Mouse (Mus musculus): Measurements from ENCODE around the gene Amd1. TPM values are rescaled to one million over a fixed set of nuclear protein-coding genes. Genes with fewer than 3 reads are reported as not detected.
A peak's percentile ranks its signal among the peaks of the same experiment; 100 is the strongest.

Amd1 gene
- 64.6 and 68.3 TPM in 2 replicates for polyA plus RNA-seq (2014; fragmentation: Nextera tagmentation; extraction: Ambion mirVana)

- Histone ChIP-seq H3K27me3 (ENCODE audit: control insufficient read depth, insufficient read depth, low read length) (no peaks in the 10 kb centered on the region), H3K9ac (ENCODE audit: low read depth, low read length) (peak within 1 kb of the TSS; percentile 96), H3K4me3 (ENCODE audit: low read depth, low read length) (peak within 1 kb of the TSS; percentile 100), H3K4me1 (ENCODE audit: control insufficient read depth, insufficient read depth, low read length) (peaks cover 16% of the 10 kb centered on the region; the same call in 1 of the 2 replicates), H3K27ac (ENCODE audit: low read depth, low read length) (peak within 1 kb of the TSS; percentile 98), H3K4me2 (peak within 1 kb of the TSS; percentile 88), H3K36me3 (ENCODE audit: control insufficient read depth, insufficient read depth, low read length) (no peaks in the 10 kb centered on the region), H3K9me3 (replicated peaks; ENCODE audit: control insufficient read depth, low read length) (peaks cover 3% of the 10 kb centered on the region; the same call in 1 of the 2 replicates)
- under 1% methylated on average over 55 of the region's 55 CpGs for WGBS (ENCODE audit: insufficient replicate concordance)
- peak; percentile 94 for ATAC-seq (replicated peaks; ENCODE audit: insufficient number of reproducible peaks, low FRiP score, low TSS enrichment)
Observed at GRCm38 (mm10) chr10:40302140-40302985, at the start of gene Amd1. TSS of gene Amd1 (minus strand) at chr10:40302186.

- H3K27me3 ChIP-seq (ENCODE audit: control insufficient read depth, insufficient read depth, low read length) = no peaks in the 10 kb centered on the region
- ATAC-seq (replicated peaks; ENCODE audit: insufficient number of reproducible peaks, low FRiP score, low TSS enrichment) = no peak
- H3K9ac ChIP-seq (ENCODE audit: low read depth, low read length) = no peak overlapping the region
- no peak overlapping the region for H3K4me3 ChIP-seq (ENCODE audit: low read depth, low read length)
- H3K9me3 ChIP-seq (replicated peaks; ENCODE audit: control insufficient read depth, low read length) = no peaks in the 10 kb centered on the region
- H3K36me3 ChIP-seq (ENCODE audit: control insufficient read depth, insufficient read depth, low read length) = no peaks in the 10 kb centered on the region
- peaks cover 13% of the 10 kb centered on the region for H3K4me1 ChIP-seq (ENCODE audit: control insufficient read depth, insufficient read depth, low read length)
- 78% methylated on average over 4 of the region's 4 CpGs for WGBS (ENCODE audit: insufficient replicate concordance)
- no peak overlapping the region for H3K27ac ChIP-seq (ENCODE audit: low read depth, low read length)
- peak overlapping the region; percentile 88; the same call in 1 of the 2 replicates for H3K4me2 ChIP-seq
Observed at GRCm38 (mm10) chr10:40351156-40351555, 49.2 kb upstream of the Amd1 start.

GRCm38 (mm10) chr10:40350245-40350932 lies 48.4 kb upstream of the Amd1 start:
- H3K27ac ChIP-seq (ENCODE audit: low read depth, low read length) = no peak overlapping the region; the same call in 1 of the 2 replicates
- WGBS (ENCODE audit: insufficient replicate concordance) = 37% methylated on average over 12 of the region's 12 CpGs

GRCm38 (mm10) chr10:40349631-40350177 lies 47.7 kb upstream of the Amd1 start:
- Histone ChIP-seq H3K4me2 (peak overlapping the region; percentile 88), H3K4me1 (ENCODE audit: control insufficient read depth, insufficient read depth, low read length) (peaks cover 13% of the 10 kb centered on the region), H3K27ac (ENCODE audit: low read depth, low read length) (peak overlapping the region; percentile 92), H3K4me3 (ENCODE audit: low read depth, low read length) (peak overlapping the region; percentile 73), H3K27me3 (ENCODE audit: control insufficient read depth, insufficient read depth, low read length) (no peaks in the 10 kb centered on the region), H3K36me3 (ENCODE audit: control insufficient read depth, insufficient read depth, low read length) (no peaks in the 10 kb centered on the region), H3K9me3 (replicated peaks; ENCODE audit: control insufficient read depth, low read length) (no peaks in the 10 kb centered on the region), H3K9ac (ENCODE audit: low read depth, low read length) (peak overlapping the region; percentile 85)
- under 1% methylated on average over 61 of the region's 62 CpGs for WGBS (ENCODE audit: insufficient replicate concordance)
- ATAC-seq (replicated peaks; ENCODE audit: insufficient number of reproducible peaks, low FRiP score, low TSS enrichment) = peak; percentile 43

More at GRCm38 (mm10) chr10:40350245-40350932, 48.4 kb upstream of the Amd1 start:
- H3K9me3 ChIP-seq (replicated peaks; ENCODE audit: control insufficient read depth, low read length) = no peaks in the 10 kb centered on the region
- H3K4me3 ChIP-seq (ENCODE audit: low read depth, low read length) = peak overlapping the region; percentile 73
- no peaks in the 10 kb centered on the region for H3K36me3 ChIP-seq (ENCODE audit: control insufficient read depth, insufficient read depth, low read length)
- no peaks in the 10 kb centered on the region for H3K27me3 ChIP-seq (ENCODE audit: control insufficient read depth, insufficient read depth, low read length)
- H3K9ac ChIP-seq (ENCODE audit: low read depth, low read length) = peak overlapping the region; percentile 85
- no peak for ATAC-seq (replicated peaks; ENCODE audit: insufficient number of reproducible peaks, low FRiP score, low TSS enrichment)
- H3K4me2 ChIP-seq = peak overlapping the region; percentile 88
- H3K4me1 ChIP-seq (ENCODE audit: control insufficient read depth, insufficient read depth, low read length) = peaks cover 13% of the 10 kb centered on the region

- H3K4me2 ChIP-seq = peak overlapping the region; percentile 88
- peak overlapping the region; percentile 85 for H3K9ac ChIP-seq (ENCODE audit: low read depth, low read length)
- ATAC-seq (replicated peaks; ENCODE audit: insufficient number of reproducible peaks, low FRiP score, low TSS enrichment) = peak; percentile 98
- no peaks in the 10 kb centered on the region for H3K9me3 ChIP-seq (replicated peaks; ENCODE audit: control insufficient read depth, low read length)
- peaks cover 13% of the 10 kb centered on the region for H3K4me1 ChIP-seq (ENCODE audit: control insufficient read depth, insufficient read depth, low read length)
- H3K27me3 ChIP-seq (ENCODE audit: control insufficient read depth, insufficient read depth, low read length) = no peaks in the 10 kb centered on the region
- WGBS (ENCODE audit: insufficient replicate concordance) = under 1% methylated on average over 76 of the region's 76 CpGs
- peak overlapping the region; percentile 92 for H3K27ac ChIP-seq (ENCODE audit: low read depth, low read length)
- H3K36me3 ChIP-seq (ENCODE audit: control insufficient read depth, insufficient read depth, low read length) = no peaks in the 10 kb centered on the region
- H3K4me3 ChIP-seq (ENCODE audit: low read depth, low read length) = peak overlapping the region; percentile 73
Observed at GRCm38 (mm10) chr10:40348566-40349536, 46.9 kb upstream of the Amd1 start.

GRCm38 (mm10) chr10:40347461-40347954 lies 45.5 kb upstream of the Amd1 start:
- Histone ChIP-seq H3K4me2 (peak overlapping the region; percentile 79), H3K9me3 (replicated peaks; ENCODE audit: control insufficient read depth, low read length) (no peaks in the 10 kb centered on the region), H3K4me1 (ENCODE audit: control insufficient read depth, insufficient read depth, low read length) (peaks cover 13% of the 10 kb centered on the region), H3K36me3 (ENCODE audit: control insufficient read depth, insufficient read depth, low read length) (no peaks in the 10 kb centered on the region), H3K4me3 (ENCODE audit: low read depth, low read length) (peak overlapping the region; percentile 73), H3K27ac (ENCODE audit: low read depth, low read length) (peak overlapping the region; percentile 92), H3K27me3 (ENCODE audit: control insufficient read depth, insufficient read depth, low read length) (no peaks in the 10 kb centered on the region), H3K9ac (ENCODE audit: low read depth, low read length) (peak overlapping the region; percentile 58)
- ATAC-seq (replicated peaks; ENCODE audit: insufficient number of reproducible peaks, low FRiP score, low TSS enrichment) = no peak
- 63% methylated on average over 9 of the region's 9 CpGs for WGBS (ENCODE audit: insufficient replicate concordance)

GRCm38 (mm10) chr10:40346776-40347403 lies 44.9 kb upstream of the Amd1 start:
- no peaks in the 10 kb centered on the region for H3K36me3 ChIP-seq (ENCODE audit: control insufficient read depth, insufficient read depth, low read length)
- no peak overlapping the region for H3K4me3 ChIP-seq (ENCODE audit: low read depth, low read length)
- no peak overlapping the region for H3K27ac ChIP-seq (ENCODE audit: low read depth, low read length)
- ATAC-seq (replicated peaks; ENCODE audit: insufficient number of reproducible peaks, low FRiP score, low TSS enrichment) = no peak
- H3K9ac ChIP-seq (ENCODE audit: low read depth, low read length) = no peak overlapping the region
- no peaks in the 10 kb centered on the region for H3K9me3 ChIP-seq (replicated peaks; ENCODE audit: control insufficient read depth, low read length)
- no peaks in the 10 kb centered on the region for H3K27me3 ChIP-seq (ENCODE audit: control insufficient read depth, insufficient read depth, low read length)
- 70% methylated on average over 3 of the region's 3 CpGs for WGBS (ENCODE audit: insufficient replicate concordance)
- peaks cover 13% of the 10 kb centered on the region for H3K4me1 ChIP-seq (ENCODE audit: control insufficient read depth, insufficient read depth, low read length)
- no peak overlapping the region for H3K4me2 ChIP-seq
